Mouse (Mus musculus) bone marrow macrophage, adult 2 months (primary cell): Measurements from ENCODE around the gene Tm7sf3.

Source experiments
- CTCF ChIP-seq: IDR thresholded peaks from 2 replicates; pipeline ENCODE4 v1.5.1; 2012; ENCODE audit warnings: low read depth, mild to moderate bottlenecking, low read length, moderate library complexity
- POLR2A ChIP-seq: IDR thresholded peaks from 2 replicates; pipeline ENCODE4 v1.6.1; 2012; ENCODE audit warnings: mild to moderate bottlenecking, low read depth, low read length, borderline replicate concordance

- no peak for TF ChIP-seq CTCF
- TF ChIP-seq POLR2A = no peak
Observed at GRCm38 (mm10) chr6:146576903-146577302, 65.7 kb downstream of the Tm7sf3 start, which contains the start of gene Fgfr1op2.
